Mouse (Mus musculus): ENCODE measurements around the gene Rab1b. TPM values are rescaled to one million over a fixed set of nuclear protein-coding genes. Genes with fewer than 3 reads are reported as not detected.
A peak's percentile ranks its signal among the peaks of the same experiment; 100 is the strongest.

Gene Rab1b
- polyA plus RNA-seq, 1 experiment from 2014 or later = 294 TPM

- Histone ChIP-seq H3K36me3 (no peaks in the 10 kb centered on the region), H3K27ac (no peak overlapping the region), H3K4me3 (no peak overlapping the region), H3K4me1 (peaks cover 15% of the 10 kb centered on the region), H3K27me3 (peaks cover 72% of the 10 kb centered on the region), H3K9ac (no peak overlapping the region), H3K4me2 (no peak overlapping the region), H3K9me3 (no peaks in the 10 kb centered on the region)
- WGBS = 58% methylated on average over 24 of the region's 24 CpGs
- ATAC-seq (ENCODE audit: borderline replicate concordance, extremely low read depth, low FRiP score, low TSS enrichment) = no peak
These were observed 24.3 kb downstream of the Rab1b start for GRCm38 (mm10) chr19:5082596-5082995.

- Histone ChIP-seq H3K27me3 (peaks cover 72% of the 10 kb centered on the region), H3K4me2 (no peak overlapping the region), H3K4me1 (peaks cover 10% of the 10 kb centered on the region; the same call in 1 of the 2 replicates), H3K27ac (no peak overlapping the region), H3K4me3 (no peak overlapping the region), H3K9ac (no peak overlapping the region), H3K9me3 (no peaks in the 10 kb centered on the region), H3K36me3 (no peaks in the 10 kb centered on the region)
- no peak for ATAC-seq (ENCODE audit: borderline replicate concordance, extremely low read depth, low FRiP score, low TSS enrichment)
- 57% methylated on average over 18 of the region's 18 CpGs for WGBS
These were observed 24.9 kb downstream of the Rab1b start for GRCm38 (mm10) chr19:5082005-5082404.

GRCm38 (mm10) chr19:5079279-5079678, 27.6 kb downstream of the Rab1b start:
- Histone ChIP-seq H3K4me2 (no peak overlapping the region), H3K9ac (no peak overlapping the region), H3K9me3 (no peaks in the 10 kb centered on the region), H3K27ac (no peak overlapping the region), H3K36me3 (no peaks in the 10 kb centered on the region), H3K27me3 (peaks cover 49% of the 10 kb centered on the region), H3K4me3 (no peak overlapping the region), H3K4me1 (no peaks in the 10 kb centered on the region)
- ATAC-seq (ENCODE audit: borderline replicate concordance, extremely low read depth, low FRiP score, low TSS enrichment) = no peak
- 87% methylated on average over 1 of the region's 1 CpGs for WGBS

DNA sequence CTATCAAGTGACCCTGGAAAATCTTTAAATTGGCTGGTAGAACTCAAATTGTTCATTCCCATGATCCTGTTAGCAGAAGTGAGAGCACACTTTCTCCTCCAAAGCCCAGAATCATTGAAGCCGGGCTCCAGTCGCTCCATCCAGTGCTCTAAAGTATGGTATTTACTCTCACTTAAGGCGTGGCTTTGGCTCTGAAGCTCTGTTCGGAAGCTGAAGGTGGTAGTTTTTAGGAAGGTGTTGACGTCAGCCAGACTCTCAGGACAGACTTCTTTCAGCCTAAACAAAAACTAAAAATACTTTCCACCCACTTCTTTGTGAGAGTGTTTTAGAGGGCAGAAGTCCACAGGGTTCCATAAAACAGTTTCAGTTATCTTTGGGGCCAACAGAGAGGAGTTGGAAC, 33.4 kb downstream of the Rab1b start:
- 0 out of 2 replicates have a peak overlapping the region, but pooled peaks have one; percentile 87 for H3K4me2 ChIP-seq
- H3K36me3 ChIP-seq = no peaks in the 10 kb centered on the region
- H3K27ac ChIP-seq = no peak overlapping the region
- H3K27me3 ChIP-seq = peaks cover 36% of the 10 kb centered on the region
- H3K9ac ChIP-seq = 0 out of 2 replicates have a peak overlapping the region, but pooled peaks have one; percentile 10
- H3K4me3 ChIP-seq = no peak overlapping the region
- peaks cover 35% of the 10 kb centered on the region for H3K4me1 ChIP-seq
- H3K9me3 ChIP-seq = no peaks in the 10 kb centered on the region
- no peak for ATAC-seq (ENCODE audit: borderline replicate concordance, extremely low read depth, low FRiP score, low TSS enrichment)
- WGBS = 33% methylated on average over 5 of the region's 5 CpGs

GRCm38 (mm10) chr19:5073028-5073427, 33.8 kb downstream of the Rab1b start:
- Histone ChIP-seq H3K9ac (no peak overlapping the region), H3K4me3 (peak overlapping the region; percentile 62), H3K4me1 (peaks cover 40% of the 10 kb centered on the region), H3K9me3 (no peaks in the 10 kb centered on the region), H3K36me3 (no peaks in the 10 kb centered on the region), H3K27ac (peak overlapping the region; percentile 88; the same call in 1 of the 2 replicates), H3K27me3 (peaks cover 38% of the 10 kb centered on the region), H3K4me2 (peak overlapping the region; percentile 87)
- WGBS = 2% methylated on average over 15 of the region's 15 CpGs
- no peak for ATAC-seq (ENCODE audit: borderline replicate concordance, extremely low read depth, low FRiP score, low TSS enrichment)

DNA sequence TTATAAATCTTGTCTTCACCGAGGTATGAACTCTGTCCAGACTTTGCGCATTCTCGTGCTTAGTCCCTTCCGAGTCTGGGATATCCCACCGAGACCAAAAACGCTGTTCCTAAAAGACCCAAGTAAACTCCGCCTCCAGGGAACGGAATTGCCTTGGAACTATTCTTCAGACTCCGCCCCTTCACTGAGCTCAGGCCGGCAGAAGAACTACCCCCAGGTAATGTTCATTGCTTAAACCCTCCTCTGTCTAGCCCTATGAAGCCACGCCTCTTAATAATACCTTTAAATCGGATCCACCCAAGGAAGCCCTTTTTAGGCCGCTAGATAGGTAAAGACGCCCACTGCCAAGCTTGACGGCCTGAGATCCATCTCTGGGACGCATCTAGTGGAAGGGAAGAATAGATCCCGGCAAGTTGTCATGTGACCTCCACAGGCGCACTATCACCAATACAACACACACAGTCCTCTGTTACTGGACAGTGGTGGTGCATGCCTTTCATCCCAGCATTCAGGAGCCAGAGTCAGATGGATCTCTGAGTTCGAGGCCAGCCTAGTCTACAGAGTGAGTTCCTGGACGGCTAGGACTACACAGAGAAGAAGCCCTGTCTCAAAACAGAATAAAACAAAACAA, 34.4 kb downstream of the Rab1b start:
- H3K4me1 ChIP-seq = peaks cover 44% of the 10 kb centered on the region

DNA sequence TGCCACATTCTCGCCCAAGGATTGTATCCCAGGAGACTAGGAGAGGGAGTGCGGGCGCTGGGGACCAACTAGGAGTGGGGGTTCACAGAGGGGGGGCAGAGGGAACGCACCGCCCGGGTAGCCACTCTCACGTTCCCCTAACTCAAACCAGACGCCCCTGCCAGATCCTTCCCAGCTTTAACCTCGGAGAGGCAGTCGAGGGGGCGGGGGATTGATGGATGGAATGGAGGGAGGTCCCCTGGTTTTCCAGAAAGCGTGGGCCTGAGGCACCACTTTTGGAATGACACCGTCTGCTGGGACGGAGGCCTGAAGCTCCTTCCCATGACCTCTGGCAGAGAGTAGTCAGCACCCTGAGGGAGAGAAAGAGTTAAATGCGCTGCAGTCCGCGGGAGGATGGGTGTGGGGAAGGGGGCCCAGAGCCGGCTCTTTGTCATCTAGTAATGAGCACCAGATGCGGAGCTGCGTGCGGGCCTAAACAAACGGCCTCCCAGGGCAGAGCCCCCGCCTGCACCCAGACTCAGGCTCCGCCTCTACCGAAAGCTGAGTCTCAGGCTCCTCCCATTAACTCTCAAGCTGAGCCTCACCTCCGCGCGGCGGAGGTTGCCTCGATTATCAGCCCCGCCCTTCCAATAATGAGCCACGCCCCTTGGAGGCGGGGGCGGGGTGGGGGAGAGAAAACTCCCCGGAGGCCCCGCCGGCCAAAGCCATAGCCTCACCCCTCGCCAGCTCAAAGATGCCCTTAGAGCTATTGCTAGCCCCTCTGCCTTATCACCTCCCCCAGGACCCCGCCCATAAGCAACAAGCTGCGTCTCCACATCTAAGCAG, 35.1 kb downstream of the Rab1b start:
- H3K9me3 ChIP-seq = no peaks in the 10 kb centered on the region
- peak overlapping the region; percentile 65 for H3K9ac ChIP-seq
- peak overlapping the region; percentile 62 for H3K4me3 ChIP-seq
- WGBS = under 1% methylated on average over 40 of the region's 40 CpGs
- peak overlapping the region; percentile 88 for H3K27ac ChIP-seq
- no peaks in the 10 kb centered on the region for H3K36me3 ChIP-seq
- ATAC-seq (ENCODE audit: borderline replicate concordance, extremely low read depth, low FRiP score, low TSS enrichment) = peak; percentile 80
- peak overlapping the region; percentile 87 for H3K4me2 ChIP-seq
- H3K27me3 ChIP-seq = peaks cover 49% of the 10 kb centered on the region
- peaks cover 52% of the 10 kb centered on the region for H3K4me1 ChIP-seq

More for the DNA sequence above, 34.4 kb downstream of the Rab1b start:
- Histone ChIP-seq H3K4me3 (peak overlapping the region; percentile 62), H3K9ac (0 out of 2 replicates have a peak overlapping the region, but pooled peaks have one; percentile 65), H3K27ac (peak overlapping the region; percentile 88), H3K27me3 (peaks cover 41% of the 10 kb centered on the region), H3K36me3 (no peaks in the 10 kb centered on the region), H3K4me2 (peak overlapping the region; percentile 87), H3K9me3 (no peaks in the 10 kb centered on the region)
- WGBS = 2% methylated on average over 20 of the region's 20 CpGs
- peak; percentile 29 for ATAC-seq (ENCODE audit: borderline replicate concordance, extremely low read depth, low FRiP score, low TSS enrichment)

- Histone ChIP-seq H3K9ac (peak overlapping the region; percentile 65), H3K27me3 (peaks cover 50% of the 10 kb centered on the region), H3K9me3 (no peaks in the 10 kb centered on the region), H3K4me1 (peaks cover 55% of the 10 kb centered on the region), H3K36me3 (no peaks in the 10 kb centered on the region), H3K4me3 (peak overlapping the region; percentile 62), H3K27ac (peak overlapping the region; percentile 88), H3K4me2 (peak overlapping the region; percentile 87)
- no peak for ATAC-seq (ENCODE audit: borderline replicate concordance, extremely low read depth, low FRiP score, low TSS enrichment)
- 6% methylated on average over 11 of the region's 11 CpGs for WGBS
These were observed 35.8 kb downstream of the Rab1b start for GRCm38 (mm10) chr19:5071077-5071476.

- no peak for ATAC-seq (ENCODE audit: borderline replicate concordance, extremely low read depth, low FRiP score, low TSS enrichment)
- peak overlapping the region; percentile 62 for H3K4me3 ChIP-seq
- H3K4me2 ChIP-seq = peak overlapping the region; percentile 87
- peaks cover 62% of the 10 kb centered on the region for H3K4me1 ChIP-seq
- H3K9ac ChIP-seq = peak overlapping the region; percentile 65
- H3K36me3 ChIP-seq = no peaks in the 10 kb centered on the region
- peak overlapping the region; percentile 56 for H3K27ac ChIP-seq
- peaks cover 50% of the 10 kb centered on the region for H3K27me3 ChIP-seq
- 55% methylated on average over 7 of the region's 7 CpGs for WGBS
- H3K9me3 ChIP-seq = no peaks in the 10 kb centered on the region
These were observed 36.9 kb downstream of the Rab1b start for GRCm38 (mm10) chr19:5069978-5070377.

DNA sequence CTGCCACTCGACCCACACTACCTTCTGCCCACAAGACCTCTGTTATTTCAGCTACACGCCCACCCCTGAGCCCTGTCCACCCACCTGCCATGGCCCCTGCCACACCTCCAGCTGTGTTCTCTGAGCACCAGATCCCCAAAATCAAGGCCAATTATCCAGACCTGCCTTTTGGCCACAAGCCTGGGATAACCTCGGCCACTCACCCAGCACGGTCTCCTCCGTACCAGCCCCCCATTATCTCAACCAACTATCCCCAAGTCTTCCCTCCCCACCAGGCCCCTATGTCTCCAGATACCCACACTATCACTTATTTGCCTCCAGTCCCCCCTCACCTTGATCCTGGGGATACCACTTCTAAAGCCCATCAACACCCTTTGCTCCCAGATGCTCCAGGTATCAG, 37.4 kb downstream of the Rab1b start:
- no peak for ATAC-seq (ENCODE audit: borderline replicate concordance, extremely low read depth, low FRiP score, low TSS enrichment)

GRCm38 (mm10) chr19:5068570-5069234, 38.2 kb downstream of the Rab1b start:
- H3K9ac ChIP-seq = peak overlapping the region; percentile 65
- H3K9me3 ChIP-seq = no peaks in the 10 kb centered on the region
- H3K4me2 ChIP-seq = peak overlapping the region; percentile 87
- H3K4me3 ChIP-seq = peak overlapping the region; percentile 62
- ATAC-seq (ENCODE audit: borderline replicate concordance, extremely low read depth, low FRiP score, low TSS enrichment) = no peak
- H3K36me3 ChIP-seq = no peaks in the 10 kb centered on the region
- peaks cover 46% of the 10 kb centered on the region for H3K27me3 ChIP-seq
- peaks cover 62% of the 10 kb centered on the region for H3K4me1 ChIP-seq
- WGBS = 19% methylated on average over 21 of the region's 21 CpGs
- H3K27ac ChIP-seq = peak overlapping the region; percentile 75

More for the DNA sequence above, 37.4 kb downstream of the Rab1b start:
- Histone ChIP-seq H3K36me3 (no peaks in the 10 kb centered on the region), H3K4me3 (peak overlapping the region; percentile 62), H3K4me2 (peak overlapping the region; percentile 87), H3K9me3 (no peaks in the 10 kb centered on the region), H3K4me1 (peaks cover 62% of the 10 kb centered on the region), H3K9ac (peak overlapping the region; percentile 65), H3K27me3 (peaks cover 50% of the 10 kb centered on the region), H3K27ac (peak overlapping the region; percentile 56; the same call in 1 of the 2 replicates)
- WGBS = 61% methylated on average over 5 of the region's 5 CpGs

Measured in lung, embryonic 15.5 days (tissue).